Mouse (Mus musculus) bone marrow macrophage, adult 2 months (primary cell): ENCODE measurements around the gene Rhbg.

ENCODE experiments used
- CTCF ChIP-seq: IDR thresholded peaks from 2 replicates; pipeline ENCODE4 v1.5.1; 2012; ENCODE audit warnings: low read depth, mild to moderate bottlenecking, low read length, moderate library complexity
- POLR2A ChIP-seq: IDR thresholded peaks from 2 replicates; pipeline ENCODE4 v1.6.1; 2012; ENCODE audit warnings: mild to moderate bottlenecking, low read depth, low read length, borderline replicate concordance

GRCm38 (mm10) chr3:88299172-88299571 is 44.7 kb upstream of the Rhbg start:
- TF ChIP-seq POLR2A: no peak
- no peak for TF ChIP-seq CTCF
